ENCODE assay signal across 9 mouse cellular contexts in genomic region chr4:150002021-150002528, GRCm38 (mm10). TPM values are rescaled to one million over a fixed set of nuclear protein-coding genes. Genes with fewer than 3 reads are reported as not detected.
DNase-seq lines count a peak whose midpoint lies in the region; ATAC-seq and TF ChIP-seq lines count a peak whose summit lies in the region.
"Had no signal": no experiment of that assay in that cellular context is flagged by ENCODE, and none has a peak within 500 bp of the region (broad histone marks: within the 10 kb centered on the region; RNA-seq: fewer than 3 reads in every experiment).

No protein-coding gene starts in this region.

- 0 out of 2 replicates have a peak, but pooled peaks have one; percentile 3 for ATAC-seq in kidney, embryonic 14.5 days (ENCODE audit: low FRiP score, low TSS enrichment)
- ATAC-seq in megakaryocyte, adult 5-6 weeks (ENCODE audit: poor library complexity, severe bottlenecking): peak; percentile 87
- ATAC-seq in hindbrain, embryonic 14.5 days (ENCODE audit: low FRiP score): no peak
- ATAC-seq: forebrain, embryonic 15.5 days had no signal

- H3K36me3 ChIP-seq in kidney, embryonic 14.5 days (ENCODE audit: control insufficient read depth, insufficient read depth, low read length): peaks cover 2% of the 10 kb centered on the region; the same call in 1 of the 2 replicates
- no peaks in the 10 kb centered on the region for H3K36me3 ChIP-seq in hindbrain, embryonic 14.5 days (replicated peaks; ENCODE audit: control insufficient read depth, insufficient read depth)
- H3K36me3 ChIP-seq: forebrain, embryonic 15.5 days had no signal

- no peak overlapping the region for H3K4me3 ChIP-seq in bone marrow macrophage, adult 2 months (ENCODE audit: insufficient read depth, low read length)
- no peak overlapping the region for H3K4me3 ChIP-seq in kidney, embryonic 14.5 days (ENCODE audit: low read length)
- H3K4me3 ChIP-seq in hindbrain, embryonic 14.5 days (replicated peaks; ENCODE audit: low read length): no peak overlapping the region
- H3K4me3 ChIP-seq: forebrain, embryonic 15.5 days had no signal

- no peak for TF ChIP-seq POLR2A in bone marrow macrophage, adult 2 months (IDR thresholded peaks at IDR 0.05; ENCODE audit: borderline replicate concordance, low read depth, low read length)

- H3K4me2 ChIP-seq in kidney, embryonic 14.5 days (replicated peaks; ENCODE audit: low read depth, low read length): no peak overlapping the region
- H3K4me2 ChIP-seq in hindbrain, embryonic 14.5 days (replicated peaks): no peak overlapping the region
- H3K4me2 ChIP-seq: forebrain, embryonic 15.5 days had no signal

- H3K4me1 ChIP-seq in bone marrow macrophage, adult 2 months (ENCODE audit: control insufficient read depth, insufficient read depth, low read length): peaks cover 33% of the 10 kb centered on the region
- H3K4me1 ChIP-seq in kidney, embryonic 14.5 days (ENCODE audit: control insufficient read depth, insufficient read depth, low read length): peaks cover 60% of the 10 kb centered on the region
- H3K4me1 ChIP-seq in hindbrain, embryonic 14.5 days (replicated peaks; ENCODE audit: control insufficient read depth, insufficient read depth, low read length): no peaks in the 10 kb centered on the region
- H3K4me1 ChIP-seq: forebrain, embryonic 15.5 days had no signal

- H3K27me3 ChIP-seq in kidney, embryonic 14.5 days (ENCODE audit: control insufficient read depth, insufficient read depth, low read length): no peaks in the 10 kb centered on the region
- H3K27me3 ChIP-seq in hindbrain, embryonic 14.5 days (ENCODE audit: control insufficient read depth, insufficient read depth, low read length): no peaks in the 10 kb centered on the region
- H3K27me3 ChIP-seq: forebrain, embryonic 15.5 days had no signal

- no peak for TF ChIP-seq CTCF in bone marrow macrophage, adult 2 months (IDR thresholded peaks at IDR 0.05; ENCODE audit: low read depth, low read length)

- WGBS in kidney, embryonic 14.5 days: 62% methylated on average over 12 of the region's 12 CpGs
- 74% methylated on average over 12 of the region's 12 CpGs for WGBS in hindbrain, embryonic 14.5 days

- peak overlapping the region; percentile 44 for H3K27ac ChIP-seq in bone marrow macrophage, adult 2 months (ENCODE audit: insufficient read depth, low read depth, low read length)
- H3K27ac ChIP-seq in kidney, embryonic 14.5 days (ENCODE audit: low read depth, low read length): peak overlapping the region; percentile 55; the same call in 1 of the 2 replicates
- H3K27ac ChIP-seq in hindbrain, embryonic 14.5 days: no peak overlapping the region
- H3K27ac ChIP-seq: forebrain, embryonic 15.5 days had no signal

- intact Hi-C loops in gastrocnemius, postnatal 14 days (cut with DNase I; ENCODE audit: low total_unique reads): no loop called here

- 0 out of 2 replicates have a peak overlapping the region, but pooled peaks have one; percentile 28 for H3K9ac ChIP-seq in kidney, embryonic 14.5 days (ENCODE audit: low read depth, low read length)
- no peak overlapping the region for H3K9ac ChIP-seq in hindbrain, embryonic 14.5 days
- H3K9ac ChIP-seq: forebrain, embryonic 15.5 days had no signal

- peak; percentile 40 for DNase-seq in gastrocnemius, postnatal 25 days
- no peak for DNase-seq in gastrocnemius, postnatal 14 days
- no peak for DNase-seq in natural killer cell, adult 2 months (ENCODE audit: low spot score in 2 of 2)
- no peak for DNase-seq in thymus, postnatal 10 days (ENCODE audit: low spot score in 2 of 2)
- DNase-seq in hindbrain, embryonic 14.5 days (ENCODE audit: low spot score): no peak

- H3K9me3 ChIP-seq in kidney, embryonic 14.5 days (ENCODE audit: control insufficient read depth, low read length): peaks cover 8% of the 10 kb centered on the region; the same call in 1 of the 2 replicates
- H3K9me3 ChIP-seq in hindbrain, embryonic 14.5 days (ENCODE audit: control insufficient read depth, low read length): no peaks in the 10 kb centered on the region
- H3K9me3 ChIP-seq: forebrain, embryonic 15.5 days had no signal

RNA-seq across cellular contexts. Expression of gene H6pd, which starts 6.7 kb away (rescaled TPM):
- 10 to 100 TPM; 43.2 to 49.2 TPM for total RNA-seq in gastrocnemius, postnatal 25 days (2021)
- 10 to 100 TPM; 48.5 to 62.8 TPM for total RNA-seq in gastrocnemius, postnatal 14 days (2021)
- polyA plus RNA-seq in bone marrow macrophage, adult 2 months (2012; ENCODE audit: insufficient read depth, insufficient read length, missing spikeins): 35.4 and 41.1 TPM in 2 replicates
- polyA plus RNA-seq in kidney, embryonic 14.5 days (2014; fragmentation: Nextera tagmentation; extraction: Ambion mirVana): 6.8 and 10.7 TPM in 2 replicates
- total RNA-seq in megakaryocyte, adult 5-6 weeks (2015): 14.4 and 16.1 TPM in 2 replicates
- total RNA-seq in megakaryocyte, adult 5-6 weeks (2017): 26.1 and 32.7 TPM in 2 replicates
- polyA plus RNA-seq in hindbrain, embryonic 14.5 days (2014; fragmentation: Nextera tagmentation; extraction: Ambion mirVana): 3.1 and 3.2 TPM in 2 replicates

RNA-seq across cellular contexts. Expression of gene Spsb1, which starts 47.2 kb away (rescaled TPM):
- total RNA-seq in gastrocnemius, postnatal 25 days (2021): 1 to 10 TPM; 5.2 to 8.2 TPM
- 10 to 100 TPM; 12.9 to 20.1 TPM for total RNA-seq in gastrocnemius, postnatal 14 days (2021)
- 1.2 TPM in 1 of 2 replicates, not detected in the other for polyA plus RNA-seq in bone marrow macrophage, adult 2 months (2012; ENCODE audit: insufficient read depth, insufficient read length, missing spikeins)
- 8.0 and 9.6 TPM in 2 replicates for polyA plus RNA-seq in kidney, embryonic 14.5 days (2014; fragmentation: Nextera tagmentation; extraction: Ambion mirVana)
- 0.11 TPM in 1 of 2 replicates, not detected in the other for total RNA-seq in megakaryocyte, adult 5-6 weeks (2015)
- total RNA-seq in megakaryocyte, adult 5-6 weeks (2017): 0.22 TPM in 1 of 2 replicates, not detected in the other
- 7.0 and 7.2 TPM in 2 replicates for polyA plus RNA-seq in hindbrain, embryonic 14.5 days (2014; fragmentation: Nextera tagmentation; extraction: Ambion mirVana)

Comparison
In these comparisons a context has a peak if more than half of its experiments do, and no peak if none do; other contexts are left out.
1. RNA of gene Spsb1, which starts 47.2 kb away (total RNA-seq): 12.9 to 20.1 TPM in gastrocnemius, postnatal 14 days and 5.2 to 8.2 TPM in gastrocnemius, postnatal 25 days; 0.11 to 0.22 TPM in megakaryocyte, adult 5-6 weeks; every median in the first group is over 4 times any median in the second.